Mouse (Mus musculus) stomach, embryonic 16.5 days (tissue): Measurements from ENCODE around the gene Gpx6. TPM values are rescaled to one million over a fixed set of nuclear protein-coding genes. Genes with fewer than 3 reads are reported as not detected.

ENCODE experiments used
- ATAC-seq: fragments of 200-750 bp; cut with Nextera tagmentation; 2 replicates; pipeline ENCODE4 v1.8.0; 2017; ENCODE audit warnings: moderate number of reproducible peaks, moderate TSS enrichment; ENCODE audit not compliant: insufficient read depth, low FRiP score
- H3K27ac ChIP-seq: fragments of 300-500 bp; sonication (generic); 2 replicates; pipeline ENCODE4 v1.5.1; 2014; ENCODE audit warnings: low read length
- H3K27me3 ChIP-seq: fragments of 300-500 bp; sonication (generic); 2 replicates; pipeline ENCODE4 v1.6.1; 2014; ENCODE audit warnings: low read length, control low read depth, mixed read lengths; ENCODE audit not compliant: control insufficient read depth, insufficient read depth
- H3K36me3 ChIP-seq: fragments of 300-500 bp; sonication (generic); 2 replicates; pipeline ENCODE4 v1.6.1; 2014; ENCODE audit warnings: low read length; ENCODE audit not compliant: control insufficient read depth, insufficient read depth
- H3K4me1 ChIP-seq: fragments of 300-500 bp; sonication (generic); 2 replicates; pipeline ENCODE4 v1.6.1; 2014; ENCODE audit warnings: low read length, control low read depth, mixed read lengths; ENCODE audit not compliant: control insufficient read depth, insufficient read depth
- H3K4me2 ChIP-seq: fragments of 300-500 bp; sonication (generic); 2 replicates; pipeline ENCODE4 v1.6.1; 2014; ENCODE audit warnings: low read depth, low read length, mixed read lengths
- H3K4me3 ChIP-seq: fragments of 300-500 bp; sonication (generic); replicated peaks from 2 replicates; pipeline ENCODE4 v1.5.1; 2014; ENCODE audit warnings: mild to moderate bottlenecking, low read length
- H3K9ac ChIP-seq: fragments of 300-500 bp; sonication (generic); 2 replicates; pipeline ENCODE4 v1.6.1; 2014; ENCODE audit warnings: low read length
- H3K9me3 ChIP-seq: fragments of 300-500 bp; sonication (generic); replicated peaks from 2 replicates; pipeline ENCODE4 v1.6.1; 2016; ENCODE audit warnings: low read length, control low read depth; ENCODE audit not compliant: control insufficient read depth
- WGBS: fragments of 180-500 bp; shearing (Covaris S2); extraction: QIAGEN DNeasy Blood & Tissue Kit; methylation state at CpG from one replicate; pipeline ENCODE4 v1.1.7; 2014; 5-methylcytosine and 5-hydroxymethylcytosine counted together
- polyA plus RNA-seq: library from polyadenylated mRNA; unstranded; fragments of >200 nt; fragmentation: Nextera tagmentation; extraction: Ambion mirVana; gene quantifications from 2 replicates; pipeline ENCODE4 v1.2.1, GENCODE M21; 2015

The Gpx6 gene
- polyA plus RNA-seq, 1 experiment from 2014 or later = not detected

DNA sequence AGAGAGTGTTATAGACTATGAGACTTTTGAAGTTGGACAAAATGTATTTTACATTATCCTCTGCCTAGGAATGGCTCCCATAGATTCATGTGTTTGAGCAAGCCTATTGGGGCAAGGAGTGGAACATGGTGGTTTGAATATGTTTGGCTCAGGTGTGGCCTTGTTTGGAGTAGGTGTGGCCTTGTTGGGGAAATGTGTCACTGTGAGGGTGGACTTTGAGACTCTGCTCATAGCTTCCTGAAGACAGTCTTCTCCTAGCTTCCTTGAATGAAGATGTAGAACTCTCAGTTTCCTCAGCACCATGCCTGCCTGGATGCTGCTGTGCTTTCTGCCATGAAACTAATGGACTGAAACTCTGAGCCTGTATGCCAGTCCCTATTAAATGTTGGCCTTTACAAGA, 38.7 kb downstream of the Gpx6 start:
- Histone ChIP-seq H3K9ac (no peak overlapping the region), H3K9me3 (no peaks in the 10 kb centered on the region), H3K36me3 (no peaks in the 10 kb centered on the region), H3K4me3 (no peak overlapping the region), H3K27ac (no peak overlapping the region), H3K27me3 (no peaks in the 10 kb centered on the region), H3K4me2 (no peak overlapping the region), H3K4me1 (no peaks in the 10 kb centered on the region)
- no peak for ATAC-seq

DNA sequence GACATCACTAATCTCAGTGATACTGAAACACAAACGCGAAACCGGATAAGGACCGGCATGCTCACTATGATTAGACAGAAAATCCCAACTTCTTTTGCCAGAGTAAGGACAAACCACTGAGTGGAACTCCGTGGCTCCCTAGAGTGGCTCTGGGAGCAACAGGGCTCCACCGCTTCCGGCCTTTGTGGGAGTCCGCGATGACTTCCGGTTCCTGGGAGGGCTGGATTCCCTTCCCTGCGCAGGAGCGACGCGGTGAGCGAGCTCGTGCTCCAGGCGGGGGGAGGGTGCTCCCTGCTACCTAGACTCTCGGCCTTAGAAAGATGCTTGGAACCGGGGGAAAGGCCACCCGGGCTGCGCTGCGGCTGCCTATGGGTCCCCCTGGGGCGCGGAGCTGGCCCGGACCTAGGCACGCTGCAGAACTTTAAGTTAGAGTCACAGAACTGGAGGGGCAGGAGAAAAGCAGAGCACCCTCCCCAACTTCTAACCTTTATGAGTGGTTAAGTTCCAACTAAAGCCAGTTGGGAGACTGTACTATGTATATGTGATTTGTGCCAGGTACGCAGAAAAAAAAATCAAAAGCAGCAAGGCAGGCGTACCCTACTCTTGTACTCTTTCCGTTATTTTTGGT, 50.8 kb downstream of the Gpx6 start, which contains the start of gene Zscan12:
Gene Zscan12, plus strand, starts transcription at position 200 of the 628 bp plus-strand sequence.
- Histone ChIP-seq H3K4me2 (peak within 1 kb of the TSS; percentile 75), H3K36me3 (no peaks in the 10 kb centered on the region), H3K9ac (peak within 1 kb of the TSS; percentile 84), H3K9me3 (no peaks in the 10 kb centered on the region), H3K4me3 (peak within 1 kb of the TSS; percentile 79), H3K4me1 (peaks cover 11% of the 10 kb centered on the region), H3K27ac (peak within 1 kb of the TSS; percentile 71), H3K27me3 (no peaks in the 10 kb centered on the region)
- 0% methylated on average over 29 of the region's 29 CpGs for WGBS
- peak; percentile 99 for ATAC-seq

DNA sequence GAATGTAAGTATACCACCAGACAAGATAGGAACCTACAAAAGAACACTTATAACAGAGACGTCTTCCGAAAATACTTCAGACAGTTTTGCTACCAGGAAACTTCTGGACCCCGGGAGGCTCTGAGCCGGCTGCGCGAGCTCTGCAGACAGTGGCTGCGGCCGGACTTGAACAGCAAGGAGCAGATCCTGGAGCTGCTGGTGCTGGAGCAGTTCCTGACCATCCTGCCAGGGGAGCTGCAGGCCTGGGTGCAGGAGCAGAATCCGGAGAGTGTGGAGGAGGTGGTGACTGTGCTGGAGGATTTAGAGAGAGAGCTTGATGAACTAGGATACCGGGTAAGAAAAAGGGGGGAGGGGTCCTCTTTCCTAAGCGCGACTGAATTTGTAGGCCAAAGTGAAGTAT, 51.8 kb downstream of the Gpx6 start:
- Histone ChIP-seq H3K4me3 (peak overlapping the region; percentile 79), H3K36me3 (no peaks in the 10 kb centered on the region), H3K9ac (peak overlapping the region; percentile 62), H3K9me3 (no peaks in the 10 kb centered on the region), H3K4me2 (peak overlapping the region; percentile 75), H3K4me1 (peaks cover 11% of the 10 kb centered on the region), H3K27ac (no peak overlapping the region), H3K27me3 (no peaks in the 10 kb centered on the region)
- no peak for ATAC-seq
- WGBS = 64% methylated on average over 12 of the region's 12 CpGs

DNA sequence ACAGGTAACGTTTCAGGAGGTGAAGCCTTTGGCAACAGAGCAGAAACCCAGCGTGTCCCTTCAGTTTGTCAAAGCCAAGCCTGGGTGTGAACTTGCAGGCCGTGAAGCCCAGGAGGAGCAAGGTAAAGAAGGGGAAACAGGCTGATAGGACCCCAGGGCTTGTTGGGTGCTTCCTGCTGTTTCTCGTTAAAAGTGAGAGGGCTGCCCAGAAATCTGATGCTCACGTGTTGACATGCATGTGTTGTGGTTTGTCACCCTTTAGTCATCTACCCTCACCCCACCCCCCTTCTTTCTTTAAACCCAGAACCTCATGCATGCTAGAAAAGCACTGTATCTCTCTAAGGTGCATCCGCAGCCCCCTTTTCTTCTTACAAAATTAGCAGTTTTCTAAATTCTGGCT, 54.7 kb downstream of the Gpx6 start:
- Histone ChIP-seq H3K27me3 (no peaks in the 10 kb centered on the region), H3K4me1 (peaks cover 11% of the 10 kb centered on the region), H3K9ac (no peak overlapping the region), H3K36me3 (0 out of 2 replicates have a peak, but pooled peaks cover 7% of the 10 kb centered on the region), H3K4me3 (no peak overlapping the region), H3K27ac (no peak overlapping the region), H3K4me2 (no peak overlapping the region), H3K9me3 (no peaks in the 10 kb centered on the region)
- WGBS = 72% methylated on average over 6 of the region's 6 CpGs
- no peak for ATAC-seq

Other genes starting within 250 kb of the Gpx6 start
- not detected in 2 replicates for gene Olfr1370, start 237.2 kb upstream of the Gpx6 start, polyA plus RNA-seq
- not detected in 2 replicates for gene Olfr1369-ps1, start 200.6 kb upstream of the Gpx6 start, polyA plus RNA-seq
- not detected in 2 replicates for gene Olfr263, start 182.5 kb upstream of the Gpx6 start, polyA plus RNA-seq
- gene Olfr1368, start 166.3 kb upstream of the Gpx6 start, polyA plus RNA-seq = not detected in 2 replicates
- 84.2 and 84.3 TPM in 2 replicates for gene Trim27, start 132.7 kb upstream of the Gpx6 start, polyA plus RNA-seq
- gene Gpx5, start 19.4 kb upstream of the Gpx6 start, polyA plus RNA-seq = not detected in 2 replicates
- gene Olfr1367, start 34.8 kb downstream of the Gpx6 start, polyA plus RNA-seq = not detected in 2 replicates
- 8.6 and 9.6 TPM in 2 replicates for gene Zscan12, start 50.7 kb downstream of the Gpx6 start, polyA plus RNA-seq
- gene Zkscan3, start 90.6 kb downstream of the Gpx6 start, polyA plus RNA-seq = 66.8 and 73.7 TPM in 2 replicates
- 2.3 and 2.4 TPM in 2 replicates for gene Pgbd1, start 128.9 kb downstream of the Gpx6 start, polyA plus RNA-seq
- gene Zscan26, start 141.6 kb downstream of the Gpx6 start, polyA plus RNA-seq = 27.1 and 30.3 TPM in 2 replicates
- 1.3 and 1.6 TPM in 2 replicates for gene Nkapl, start 156.4 kb downstream of the Gpx6 start, polyA plus RNA-seq
- 2.8 and 3.4 TPM in 2 replicates for gene Zkscan4, start 166.8 kb downstream of the Gpx6 start, polyA plus RNA-seq
- not detected in 2 replicates for gene Gm10065, start 167.3 kb downstream of the Gpx6 start, polyA plus RNA-seq
- gene AK157302, start 183.1 kb downstream of the Gpx6 start, polyA plus RNA-seq = 0.48 and 1.3 TPM in 2 replicates
- 6.7 and 20.9 TPM in 2 replicates for gene Gm11273, start 189.3 kb downstream of the Gpx6 start, polyA plus RNA-seq
- gene Zkscan8, start 219.0 kb downstream of the Gpx6 start, polyA plus RNA-seq = 6.1 and 6.8 TPM in 2 replicates
- gene Olfr1366, start 230.7 kb downstream of the Gpx6 start, polyA plus RNA-seq = 0.14 and 0.18 TPM in 2 replicates
- gene Olfr1535, start 247.8 kb downstream of the Gpx6 start, polyA plus RNA-seq = 0.13 TPM in 1 of 2 replicates, not detected in the other